Mouse (Mus musculus) cerebellum, adult 2 months (tissue): Measurements from ENCODE around the gene Rars2.

Source experiments
- CTCF ChIP-seq: fragments of 200-500 bp; IDR thresholded peaks from 2 replicates; pipeline ENCODE4 v1.5.1; 2011; ENCODE audit warnings: low read depth, mild to moderate bottlenecking, control low read depth, low read length, moderate library complexity, borderline replicate concordance; ENCODE audit not compliant: insufficient read depth
- POLR2A ChIP-seq: fragments of 200-500 bp; IDR thresholded peaks from 2 replicates; pipeline ENCODE4 v1.6.1; 2011; ENCODE audit warnings: low read length, control low read depth, borderline replicate concordance; ENCODE audit not compliant: insufficient read depth

DNA sequence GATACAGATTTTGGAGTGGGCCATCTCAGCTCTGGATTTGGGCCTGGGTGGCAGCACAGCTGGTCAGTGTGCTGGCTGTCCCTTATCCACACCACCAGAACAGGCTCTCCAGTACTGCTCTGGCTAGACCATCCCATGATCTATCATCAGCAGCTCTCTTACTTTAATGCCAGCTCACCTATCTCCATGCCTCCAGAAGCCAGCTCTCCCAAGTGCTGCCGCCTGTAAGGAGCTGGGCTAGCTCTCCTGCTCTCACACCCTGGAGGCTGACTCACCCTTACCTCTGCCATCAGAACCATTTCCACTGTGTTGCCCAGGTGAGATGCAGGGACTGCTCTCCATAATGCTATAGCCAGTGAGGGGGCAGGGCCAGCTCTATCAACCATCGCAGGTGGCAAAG, 46.8 kb downstream of the Rars2 start:
- TF ChIP-seq CTCF (no peak), POLR2A (no peak)
